In genomic region chr7:66332340-66332739, GRCm38 (mm10) we compare ENCODE assay signal across 37 mouse cellular contexts. TPM values are rescaled to one million over a fixed set of nuclear protein-coding genes. Genes with fewer than 3 reads are reported as not detected.
DNase-seq lines count a peak whose midpoint lies in the region; ATAC-seq and TF ChIP-seq lines count a peak whose summit lies in the region.
"Had no signal": no experiment of that assay in that cellular context is flagged by ENCODE, and none has a peak within 500 bp of the region (broad histone marks: within the 10 kb centered on the region; RNA-seq: fewer than 3 reads in every experiment).

No protein-coding gene starts in this region.

- H3K4me3 ChIP-seq in gastrocnemius, adult 2 months = peak overlapping the region; percentile 40
- no peak overlapping the region for H3K4me3 ChIP-seq in heart, adult 2 months
- H3K4me3 ChIP-seq in heart, embryonic 12.5 days = no peak overlapping the region
- H3K4me3 ChIP-seq: embryonic facial prominence, embryonic 10.5 days; embryonic facial prominence, embryonic 15.5 days; forebrain, embryonic 12.5 days; heart, embryonic 13.5 days; lung, embryonic 15.5 days; neural tube, embryonic 12.5 days had no signal

- no peak for TF ChIP-seq CTCF in gastrocnemius, adult 2 months (IDR thresholded peaks at IDR 0.05)
- TF ChIP-seq CTCF in heart, adult 2 months (IDR thresholded peaks at IDR 0.05) = no peak

- no peaks in the 10 kb centered on the region for H3K36me3 ChIP-seq in heart, adult 2 months (ENCODE audit: control insufficient read depth, insufficient read depth, low read length)
- H3K36me3 ChIP-seq in heart, embryonic 12.5 days = peaks cover 27% of the 10 kb centered on the region
- H3K36me3 ChIP-seq: forebrain, embryonic 12.5 days; G1E; neural tube, embryonic 12.5 days had no signal

- no peak overlapping the region for H3K4me2 ChIP-seq in heart, embryonic 12.5 days
- H3K4me2 ChIP-seq: embryonic facial prominence, embryonic 15.5 days; forebrain, embryonic 12.5 days; heart, embryonic 13.5 days; hindbrain, embryonic 14.5 days; lung, embryonic 15.5 days; neural tube, embryonic 12.5 days had no signal

- H3K27me3 ChIP-seq in heart, adult 2 months (ENCODE audit: control insufficient read depth, insufficient read depth, low read length) = no peaks in the 10 kb centered on the region
- no peaks in the 10 kb centered on the region for H3K27me3 ChIP-seq in heart, embryonic 12.5 days (replicated peaks)
- H3K27me3 ChIP-seq: embryonic facial prominence, embryonic 15.5 days; forebrain, embryonic 12.5 days; heart, embryonic 13.5 days; lung, embryonic 15.5 days; neural tube, embryonic 12.5 days; Patski had no signal

- WGBS in heart, adult 2 months = 66% methylated on average over 8 of the region's 8 CpGs
- WGBS in heart, embryonic 12.5 days = 86% methylated on average over 8 of the region's 8 CpGs

- peak; percentile 52 for DNase-seq in gastrocnemius, adult 2 months
- no peak for DNase-seq in gastrocnemius, postnatal 4 days (ENCODE audit: low spot score in 2 of 2)
- DNase-seq in heart, adult 2 months = peak in 1 of 2 experiments; percentile 54
- DNase-seq in lung, postnatal 25 days (ENCODE audit: low spot score) = peak; percentile 21
- no peak for DNase-seq in lung, postnatal 10 days
- DNase-seq in kidney, postnatal 36 days = no peak
- DNase-seq: adrenal gland, postnatal 10 days; cerebellum, adult 8-10 months; cerebellum, postnatal 25 days; forebrain, postnatal 0 days; heart, postnatal 14 days; kidney, adult 9 months; kidney, postnatal 10 days; liver; right cerebral cortex, adult 18-20 months; thymus, adult 18-20 months; thymus, postnatal 25 days had no signal

- no peak for TF ChIP-seq POLR2A in heart, adult 2 months (IDR thresholded peaks at IDR 0.05; ENCODE audit: insufficient read depth, low read depth, low read length)

- H3K9ac ChIP-seq in heart, adult 2 months (ENCODE audit: low read depth, low read length) = no peak overlapping the region
- H3K9ac ChIP-seq in heart, embryonic 12.5 days = no peak overlapping the region
- H3K9ac ChIP-seq: embryonic facial prominence, embryonic 15.5 days; forebrain, embryonic 12.5 days; forebrain, postnatal 0 days; heart, embryonic 13.5 days; hindbrain, embryonic 14.5 days; lung, embryonic 15.5 days; neural tube, embryonic 12.5 days had no signal

- no peak for ATAC-seq in heart, embryonic 12.5 days (ENCODE audit: insufficient number of reproducible peaks, low FRiP score)
- ATAC-seq: forebrain, postnatal 0 days; intestine, postnatal 0 days; midbrain, embryonic 16.5 days; Patski had no signal

- intact Hi-C loops in gastrocnemius, adult 2 months (cut with DNase I) = no loop called here
- intact Hi-C loops in heart, adult 2 months (cut with DNase I) = no loop called here

- no peaks in the 10 kb centered on the region for H3K79me2 ChIP-seq in heart, adult 2 months (replicated peaks; ENCODE audit: control insufficient read depth, insufficient read depth, low read length)

- H3K9me3 ChIP-seq in heart, embryonic 12.5 days (replicated peaks) = no peaks in the 10 kb centered on the region
- H3K9me3 ChIP-seq: embryonic facial prominence, embryonic 10.5 days; embryonic facial prominence, embryonic 15.5 days; forebrain, embryonic 12.5 days; G1E; heart, embryonic 13.5 days; lung, embryonic 15.5 days; neural tube, embryonic 12.5 days had no signal

- H3K27ac ChIP-seq in gastrocnemius, adult 2 months = peak overlapping the region; percentile 77
- peak overlapping the region; percentile 52 for H3K27ac ChIP-seq in heart, adult 2 months
- H3K27ac ChIP-seq in heart, embryonic 12.5 days (ENCODE audit: poor library complexity, severe bottlenecking) = no peak overlapping the region
- H3K27ac ChIP-seq: embryonic facial prominence, embryonic 10.5 days; embryonic facial prominence, embryonic 15.5 days; forebrain, embryonic 12.5 days; heart, embryonic 13.5 days; hindbrain, embryonic 14.5 days; lung, embryonic 15.5 days; neural tube, embryonic 12.5 days; stomach, postnatal 0 days had no signal

- peaks cover 5% of the 10 kb centered on the region; the same call in 1 of the 2 replicates for H3K4me1 ChIP-seq in heart, adult 2 months (ENCODE audit: control insufficient read depth, insufficient read depth, low read length)
- H3K4me1 ChIP-seq in heart, embryonic 12.5 days (replicated peaks) = no peaks in the 10 kb centered on the region; the same call in 1 of the 2 replicates
- H3K4me1 ChIP-seq: embryonic facial prominence, embryonic 10.5 days; embryonic facial prominence, embryonic 15.5 days; forebrain, embryonic 12.5 days; heart, embryonic 13.5 days; lung, embryonic 15.5 days; neural tube, embryonic 12.5 days had no signal

- TF ChIP-seq EP300 in heart, adult 2 months (IDR thresholded peaks at IDR 0.05; ENCODE audit: insufficient read depth, low read depth, low read length) = no peak

RNA-seq across cellular contexts. Expression of gene Gm10974, which starts 33.4 kb away (rescaled TPM):
- not detected for total RNA-seq in gastrocnemius, adult 2 months (2021)
- not detected for total RNA-seq in gastrocnemius, postnatal 4 days (2021)
- not detected for total RNA-seq in heart, adult 2 months (2021)
- not detected in 2 replicates for polyA plus RNA-seq in heart, adult 2 months (2012; rRNA removed)
- polyA plus RNA-seq in heart, embryonic 12.5 days (2016; fragmentation: Nextera tagmentation; extraction: Ambion mirVana) = not detected in 2 replicates
- total RNA-seq: adrenal gland, postnatal 10 days; forebrain, postnatal 0 days; G1E; heart, postnatal 14 days; layer of hippocampus, adult 18-20 months; layer of hippocampus, postnatal 10 days; left cerebral cortex, adult 18-20 months; left cerebral cortex, postnatal 14 days had no signal
- polyA plus RNA-seq: embryonic facial prominence, embryonic 10.5 days; embryonic facial prominence, embryonic 15.5 days; forebrain, embryonic 12.5 days; forebrain, postnatal 0 days; G1E; heart, embryonic 13.5 days; hindbrain, embryonic 14.5 days; intestine, postnatal 0 days; limb, embryonic 11.5 days; liver, embryonic 16.5 days; lung, embryonic 15.5 days; midbrain, embryonic 16.5 days; neural tube, embryonic 12.5 days; Patski; spleen, adult 2 months; stomach, postnatal 0 days had no signal

RNA-seq across cellular contexts. Expression of gene Lrrk1, which starts 55.8 kb away (rescaled TPM):
- 1 to 10 TPM; 3.0 to 6.4 TPM for total RNA-seq in gastrocnemius, adult 2 months (2021)
- 10 to 100 TPM; 13.7 to 14.4 TPM for total RNA-seq in gastrocnemius, postnatal 4 days (2021)
- 1 to 10 TPM; 7.8 to 9.6 TPM for total RNA-seq in heart, adult 2 months (2021)
- polyA plus RNA-seq in heart, adult 2 months (2012; rRNA removed) = 11.0 and 12.0 TPM in 2 replicates
- 9.1 and 9.8 TPM in 2 replicates for polyA plus RNA-seq in heart, embryonic 12.5 days (2016; fragmentation: Nextera tagmentation; extraction: Ambion mirVana)
- polyA plus RNA-seq: G1E had no signal

Comparison
In these comparisons a context has a peak if more than half of its experiments do, and no peak if none do; other contexts are left out.
1. DNase-seq: peak in gastrocnemius, adult 2 months (single experiment) and lung, postnatal 25 days (single experiment); none in gastrocnemius, postnatal 4 days (0 of 2), lung, postnatal 10 days (single experiment) and kidney, postnatal 36 days (0 of 2).